Mouse (Mus musculus): ENCODE data around the gene Abhd17c. TPM values are rescaled to one million over a fixed set of nuclear protein-coding genes. Genes with fewer than 3 reads are reported as not detected.
"Not testable (repeated sequence)": the region's sequence is repeated elsewhere in the genome, so short reads cannot be mapped to it uniquely, and the experiment has no call there.

Gene Abhd17c
- total and polyA plus RNA-seq, 3 experiments = 35.3 to 44.0 (median 40.4) TPM

GRCm38 (mm10) chr7:84185196-84185595 lies 33.5 kb upstream of the Abhd17c start:
- dilution Hi-C loops (cut with MboI; ENCODE audit: extremely low pct_ligation_motif_present, extremely low pct_unique_long_range_greater_than_20kb, low sequenced_read_pairs) = no loop called here
- H3K4me3 ChIP-seq (replicated peaks in 1 of 3; ENCODE audit: low read depth in 2 of 3, low read length in 2 of 3, poor library complexity in 1 of 3) = no peak overlapping the region
- no peaks in the 10 kb centered on the region for H3K79me2 ChIP-seq (replicated peaks; ENCODE audit: control insufficient read depth, extremely low read depth, insufficient read depth, poor library complexity, severe bottlenecking)
- peaks cover 4 to 15% of the 10 kb centered on the region in 2 experiments; a peak in 3 of 4 replicates for H3K4me1 ChIP-seq (ENCODE audit: control insufficient read depth in 1 of 2, insufficient read depth in 2 of 2)
- no peaks in the 10 kb centered on the region for H3K27me3 ChIP-seq (replicated peaks)
- H3K4me2 ChIP-seq (ENCODE audit: insufficient read depth, low read depth, poor library complexity, severe bottlenecking) = no peak overlapping the region
- H3K9me3 ChIP-seq (replicated peaks; ENCODE audit: low read length) = no peaks in the 10 kb centered on the region
- in situ Hi-C loops (cut with MboI; ENCODE audit: low pct_ligation_motif_present, low pct_unique_long_range_greater_than_20kb, low sequenced_read_pairs) = no loop called here
- no peaks in the 10 kb centered on the region for H3K36me3 ChIP-seq (replicated peaks in 1 of 2; ENCODE audit: control insufficient read depth in 1 of 2, insufficient read depth in 1 of 2, low read length in 1 of 2)
- no peak overlapping the region for H3K9ac ChIP-seq (ENCODE audit: insufficient read depth, low read depth)
- H3K27ac ChIP-seq (ENCODE audit: insufficient read depth, low read depth) = no peak overlapping the region
- TF ChIP-seq SIN3A (IDR thresholded peaks at IDR 0.05; ENCODE audit: low read length) = no peak
- TF ChIP-seq CTCF (conservative IDR thresholded peaks at IDR 0.05 in 1 of 2, IDR thresholded peaks at IDR 0.05 in 1 of 2; ENCODE audit: low read depth in 2 of 2, low read length in 2 of 2) = no peak
- no peak for TF ChIP-seq MAX (IDR thresholded peaks at IDR 0.05; ENCODE audit: low read length)
- TF ChIP-seq ETS1 (conservative IDR thresholded peaks at IDR 0.05; ENCODE audit: low read depth, low read length) = no peak
- no peak for TF ChIP-seq CHD2 (IDR thresholded peaks at IDR 0.05; ENCODE audit: low read length)
- TF ChIP-seq JUND (conservative IDR thresholded peaks at IDR 0.05; ENCODE audit: low read depth, low read length) = no peak
- TF ChIP-seq ZC3H11A (IDR thresholded peaks at IDR 0.05; ENCODE audit: low read depth, low read length) = no peak
- TF ChIP-seq MAFK (IDR thresholded peaks at IDR 0.05; ENCODE audit: insufficient replicate concordance, low read length) = no peak
- TF ChIP-seq RAD21 (IDR thresholded peaks at IDR 0.05; ENCODE audit: low read depth, low read length) = no peak
- no peak for TF ChIP-seq E2F4 (IDR thresholded peaks at IDR 0.05; ENCODE audit: insufficient replicate concordance, low read depth, low read length)
- no peak for TF ChIP-seq KAT2A (IDR thresholded peaks at IDR 0.05; ENCODE audit: insufficient replicate concordance, low read length)
- no peak for TF ChIP-seq USF1 (IDR thresholded peaks at IDR 0.05; ENCODE audit: low read depth, low read length)
- no peak for TF ChIP-seq HCFC1 (IDR thresholded peaks at IDR 0.05; ENCODE audit: low read depth, low read length)
- no peak for TF ChIP-seq TCF12 (IDR thresholded peaks at IDR 0.05; ENCODE audit: low read depth, low read length)
- TF ChIP-seq NRF1 (IDR thresholded peaks at IDR 0.05; ENCODE audit: low read depth, low read length) = no peak
- TF ChIP-seq MYC (IDR thresholded peaks at IDR 0.05; ENCODE audit: low read depth, low read length) = no peak
- no peak for DNase-seq (ENCODE audit: extremely low read depth)

- Histone ChIP-seq H3K4me3 (replicated peaks in 1 of 3; ENCODE audit: low read depth in 2 of 3, low read length in 2 of 3, poor library complexity in 1 of 3) (no peak overlapping the region), H3K79me2 (replicated peaks; ENCODE audit: control insufficient read depth, extremely low read depth, insufficient read depth, poor library complexity, severe bottlenecking) (no peaks in the 10 kb centered on the region), H3K4me1 (ENCODE audit: control insufficient read depth in 1 of 2, insufficient read depth in 2 of 2) (peaks cover 4 to 20% of the 10 kb centered on the region in 2 experiments; a peak in 3 of 4 replicates), H3K9me3 (replicated peaks; ENCODE audit: low read length) (no peaks in the 10 kb centered on the region), H3K27me3 (replicated peaks) (no peaks in the 10 kb centered on the region), H3K36me3 (replicated peaks in 1 of 2; ENCODE audit: control insufficient read depth in 1 of 2, insufficient read depth in 1 of 2, low read length in 1 of 2) (no peaks in the 10 kb centered on the region), H3K4me2 (ENCODE audit: insufficient read depth, low read depth, poor library complexity, severe bottlenecking) (no peak overlapping the region), H3K27ac (ENCODE audit: insufficient read depth, low read depth) (no peak overlapping the region), H3K9ac (ENCODE audit: insufficient read depth, low read depth) (no peak overlapping the region)
- no peak for DNase-seq (ENCODE audit: extremely low read depth)
- dilution Hi-C loops (cut with MboI; ENCODE audit: extremely low pct_ligation_motif_present, extremely low pct_unique_long_range_greater_than_20kb, low sequenced_read_pairs) = no loop called here
- in situ Hi-C loops (cut with MboI; ENCODE audit: low pct_ligation_motif_present, low pct_unique_long_range_greater_than_20kb, low sequenced_read_pairs) = no loop called here
- no peak for TF ChIP-seq SIN3A (IDR thresholded peaks at IDR 0.05; ENCODE audit: low read length)
- TF ChIP-seq USF2 (conservative IDR thresholded peaks at IDR 0.05; ENCODE audit: low read depth, low read length) = no peak
- TF ChIP-seq GABPA (IDR thresholded peaks at IDR 0.05; ENCODE audit: insufficient replicate concordance, low read depth, low read length) = no peak
- no peak for TF ChIP-seq IRF4 (IDR thresholded peaks at IDR 0.05; ENCODE audit: low read depth, low read length)
- TF ChIP-seq MAX (IDR thresholded peaks at IDR 0.05; ENCODE audit: low read length) = no peak
- TF ChIP-seq MAZ (IDR thresholded peaks at IDR 0.05; ENCODE audit: low read depth, low read length) = no peak
- TF ChIP-seq EP300 (IDR thresholded peaks at IDR 0.05; ENCODE audit: low read length) = no peak
- TF ChIP-seq BHLHE40 (IDR thresholded peaks at IDR 0.05; ENCODE audit: low read depth, low read length) = no peak
- no peak for TF ChIP-seq CHD1 (IDR thresholded peaks at IDR 0.05; ENCODE audit: low read depth, low read length)
Measured at GRCm38 (mm10) chr7:84184703-84185102, 33.0 kb upstream of the Abhd17c start.

GRCm38 (mm10) chr7:84178809-84179208 lies 27.1 kb upstream of the Abhd17c start:
- H3K4me2 ChIP-seq (ENCODE audit: insufficient read depth, low read depth, poor library complexity, severe bottlenecking); in situ Hi-C loops (cut with MboI; ENCODE audit: low pct_ligation_motif_present, low pct_unique_long_range_greater_than_20kb, low sequenced_read_pairs); H3K9ac ChIP-seq (ENCODE audit: insufficient read depth, low read depth); H3K9me3 ChIP-seq (replicated peaks; ENCODE audit: low read length); H3K4me1 ChIP-seq (ENCODE audit: control insufficient read depth in 1 of 2, insufficient read depth in 2 of 2); H3K27me3 ChIP-seq (replicated peaks); H3K79me2 ChIP-seq (replicated peaks; ENCODE audit: control insufficient read depth, extremely low read depth, insufficient read depth, poor library complexity, severe bottlenecking); DNase-seq (ENCODE audit: extremely low read depth); dilution Hi-C loops (cut with MboI; ENCODE audit: extremely low pct_ligation_motif_present, extremely low pct_unique_long_range_greater_than_20kb, low sequenced_read_pairs); H3K36me3 ChIP-seq (replicated peaks in 1 of 2; ENCODE audit: control insufficient read depth in 1 of 2, insufficient read depth in 1 of 2, low read length in 1 of 2); H3K4me3 ChIP-seq (replicated peaks in 1 of 3; ENCODE audit: low read depth in 2 of 3, low read length in 2 of 3, poor library complexity in 1 of 3); H3K27ac ChIP-seq (ENCODE audit: insufficient read depth, low read depth): not testable (repeated sequence)
